Mouse (Mus musculus): ENCODE results near the gene Col12a1. TPM values are rescaled to one million over a fixed set of nuclear protein-coding genes. Genes with fewer than 3 reads are reported as not detected.
A peak's percentile ranks its signal among the peaks of the same experiment; 100 is the strongest.

Col12a1 gene
- total RNA-seq, 2 experiments from 2014 or later, result 2.0 to 3.2 TPM

GRCm38 (mm10) chr9:79608795-79609194, 109.8 kb downstream of the Col12a1 start:
- intact Hi-C loops (cut with DNase I), result loop anchor here (10.0 kb wide), 1 partner anchor 106 kb away; the partner anchor contains the start of gene Col12a1
- DNase-seq, result no peak

DNA sequence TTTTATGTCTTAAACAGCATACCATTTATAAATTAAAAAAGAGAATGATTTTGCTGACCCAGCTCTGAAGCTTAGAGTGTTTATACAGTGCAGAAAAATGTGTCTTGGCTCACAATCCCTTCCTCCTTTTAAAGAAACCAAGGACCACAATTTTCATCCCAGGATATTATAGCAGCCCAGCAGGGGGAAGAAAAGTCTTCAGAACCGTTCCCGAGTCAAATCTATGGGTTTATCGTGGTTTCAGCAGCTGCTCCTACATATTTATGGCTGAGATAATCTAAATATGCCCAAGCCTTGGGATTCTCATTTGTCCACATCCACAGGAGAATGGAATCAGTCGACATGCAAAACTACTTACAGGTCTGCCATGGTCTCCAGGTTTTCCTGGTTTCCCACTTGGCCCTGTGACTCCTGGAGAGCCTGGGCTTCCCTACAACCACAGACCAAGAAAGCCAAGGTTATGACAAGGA, 110.5 kb downstream of the Col12a1 start:
- DNase-seq, result peak in 1 of 2 experiments; percentile 9

DNA sequence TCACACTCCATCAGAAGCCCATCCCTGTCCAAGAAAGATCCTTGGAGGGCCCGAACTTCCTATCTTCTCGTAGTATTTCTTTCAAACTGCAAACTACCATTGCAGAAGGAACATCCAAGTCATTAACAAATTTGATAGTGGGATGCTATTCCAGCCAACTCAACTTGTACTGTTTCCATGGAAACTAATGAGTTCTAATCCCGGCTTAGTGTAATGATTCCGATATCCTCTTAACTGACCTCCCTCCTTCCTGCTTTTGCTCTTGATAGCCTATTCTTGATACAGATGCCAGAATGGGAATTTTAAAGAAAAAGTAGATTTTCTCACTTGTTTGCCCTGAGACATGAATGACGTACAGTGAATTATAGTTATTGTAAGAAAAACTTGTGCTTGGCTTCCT, 112.5 kb downstream of the Col12a1 start:
- intact Hi-C loops (cut with DNase I), result loop anchor here (10.0 kb wide), 1 partner anchor 109 kb away; the partner anchor contains the start of gene Col12a1
- DNase-seq, result no peak

More for the DNA sequence above, 110.5 kb downstream of the Col12a1 start:
- intact Hi-C loops (cut with DNase I), result loop anchor here (10.0 kb wide), 1 partner anchor 107 kb away; the partner anchor contains the start of gene Col12a1

GRCm38 (mm10) chr9:79605722-79606121, 112.9 kb downstream of the Col12a1 start:
- intact Hi-C loops (cut with DNase I), result loop anchor here (10.0 kb wide), 1 partner anchor 109 kb away; the partner anchor contains the start of gene Col12a1

GRCm38 (mm10) chr9:79604546-79604945, 114.1 kb downstream of the Col12a1 start:
- no peak for DNase-seq
- intact Hi-C loops (cut with DNase I), result loop anchor here (10.0 kb wide), 1 partner anchor 110 kb away; the partner anchor contains the start of gene Col12a1

More at GRCm38 (mm10) chr9:79605722-79606121, 112.9 kb downstream of the Col12a1 start:
- no peak for DNase-seq

GRCm38 (mm10) chr9:79603448-79603847, 115.2 kb downstream of the Col12a1 start:
- intact Hi-C loops (cut with DNase I), result loop anchor here (10.0 kb wide), 1 partner anchor 111 kb away; the partner anchor contains the start of gene Col12a1
- DNase-seq, result no peak

GRCm38 (mm10) chr9:79600237-79600570, 118.4 kb downstream of the Col12a1 start:
- no peak for DNase-seq
- intact Hi-C loops (cut with DNase I), result loop anchor here (10.0 kb wide), 1 partner anchor 115 kb away; the partner anchor contains the start of gene Col12a1

DNA sequence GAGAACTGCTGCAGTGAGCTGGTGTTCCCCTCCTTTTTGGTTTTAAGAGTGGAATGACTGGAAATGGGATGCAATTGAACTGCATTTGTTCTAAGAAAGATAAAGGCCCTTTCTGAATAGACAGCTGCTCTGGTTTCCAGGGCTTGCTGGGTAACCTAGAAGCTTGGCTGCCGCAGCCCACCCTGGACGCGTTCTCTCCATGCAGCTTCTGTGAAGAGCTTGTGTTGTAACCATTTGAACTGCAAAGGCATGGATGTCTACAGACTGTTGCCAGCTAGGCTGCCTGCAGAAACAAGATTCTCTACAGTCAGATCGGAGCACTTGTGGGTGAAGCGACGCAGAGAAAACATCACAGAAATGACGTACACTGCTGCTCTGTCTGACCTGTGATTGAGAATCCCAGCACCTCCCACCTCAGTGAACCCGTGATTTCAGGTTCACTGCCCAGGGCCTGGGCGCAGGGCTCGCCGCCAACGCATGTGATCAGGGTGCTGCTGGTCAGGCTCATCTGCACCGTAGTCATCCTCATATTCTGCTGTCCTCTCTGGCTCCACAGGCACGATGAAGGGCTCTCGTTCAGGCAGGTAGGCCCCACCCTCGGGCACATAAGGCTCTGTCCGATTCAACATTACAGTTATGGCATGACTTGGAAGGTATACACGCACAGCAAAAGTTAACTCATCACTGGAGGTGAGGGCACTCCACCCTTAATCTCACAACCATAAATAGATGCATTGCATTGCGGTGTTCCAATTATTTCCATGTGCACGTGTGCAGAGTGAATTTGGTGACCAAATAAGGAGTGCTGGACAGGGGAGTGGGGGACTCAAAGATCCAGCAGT, 119.0 kb downstream of the Col12a1 start:
- intact Hi-C loops (cut with DNase I), result loop anchor here (10.0 kb wide), 1 partner anchor 115 kb away; the partner anchor contains the start of gene Col12a1
- DNase-seq, result no peak

DNA sequence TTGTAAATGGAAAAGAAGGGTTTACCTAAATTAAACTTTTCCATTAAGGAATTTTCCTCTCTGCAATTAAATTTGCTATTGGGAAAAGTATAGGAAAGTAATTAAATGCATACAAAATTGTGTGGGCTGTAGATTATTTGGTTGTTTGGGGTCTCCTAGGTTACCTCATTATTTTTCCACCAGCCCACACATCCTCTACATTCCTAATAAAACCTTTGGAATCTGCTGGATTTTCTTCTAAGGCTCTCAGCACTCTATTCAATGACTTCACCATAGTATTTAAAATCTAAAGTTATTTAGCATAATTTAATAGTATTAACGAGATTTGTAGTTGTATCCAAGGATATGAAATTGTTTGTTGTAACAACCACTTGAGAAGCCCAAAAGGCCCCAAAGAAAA, 120.1 kb downstream of the Col12a1 start:
- intact Hi-C loops (cut with DNase I), result no loop called here
- no peak for DNase-seq

DNA sequence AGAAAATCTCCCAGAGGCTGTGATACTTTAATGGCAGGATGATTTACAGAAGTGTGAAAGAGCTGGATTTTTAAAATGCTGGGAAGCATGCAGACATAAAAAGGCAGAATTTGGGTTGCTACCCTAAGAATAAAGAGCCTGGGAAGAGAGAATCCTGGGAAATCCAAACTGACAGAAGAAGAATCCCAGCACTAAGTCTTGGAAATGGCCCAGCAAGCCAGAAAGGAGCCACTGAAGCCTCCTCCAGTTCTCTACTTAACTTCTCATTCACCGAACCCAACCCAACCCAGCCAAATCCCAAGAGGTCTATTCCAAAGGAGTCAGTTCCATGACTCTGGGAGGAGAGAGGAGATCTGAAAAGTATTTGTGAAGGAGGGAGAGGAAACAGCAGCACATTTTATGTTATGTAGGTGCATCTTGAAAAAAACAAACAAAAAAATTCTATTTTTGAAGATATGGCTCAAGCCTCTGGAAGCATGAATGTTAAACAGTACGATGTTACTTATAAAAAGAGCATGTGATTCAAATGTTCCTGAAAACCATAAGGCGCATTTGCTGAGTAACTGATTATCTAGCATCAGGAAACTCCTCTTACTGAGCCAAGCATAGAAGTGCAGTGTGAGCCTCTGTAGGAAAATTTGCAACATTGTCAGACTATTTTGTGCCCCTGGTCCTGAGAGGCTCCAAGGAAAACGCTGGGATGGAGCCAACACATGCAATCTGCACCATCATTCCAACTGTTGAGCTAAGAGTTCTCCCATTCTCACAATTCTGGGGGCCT, 132.0 kb downstream of the Col12a1 start:
- intact Hi-C loops (cut with DNase I), result no loop called here

DNA sequence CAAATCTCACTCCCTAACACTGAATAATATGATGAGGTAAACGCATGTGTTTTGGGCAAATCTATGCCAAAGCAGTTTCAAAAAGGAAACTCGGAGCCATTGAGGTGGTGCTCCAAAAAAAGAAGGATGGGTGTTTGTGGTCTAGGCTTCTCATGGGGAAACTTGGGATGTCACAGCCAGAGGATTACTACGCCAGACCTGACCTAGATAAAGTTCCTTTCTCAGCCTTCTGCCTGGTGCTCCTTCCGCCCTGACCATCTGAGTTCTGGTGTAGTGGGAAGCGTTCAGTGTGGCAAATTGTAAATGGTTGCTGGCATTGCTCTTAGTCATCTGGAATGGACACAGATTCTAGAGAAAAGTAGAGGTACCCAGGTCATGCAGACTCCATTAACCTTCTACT, 151.8 kb downstream of the Col12a1 start:
- no peak for DNase-seq
- intact Hi-C loops (cut with DNase I), result no loop called here

More for the DNA sequence above, 132.0 kb downstream of the Col12a1 start:
- DNase-seq, result no peak

- no peak for DNase-seq
- intact Hi-C loops (cut with DNase I), result no loop called here
Measured at GRCm38 (mm10) chr9:79553297-79553696, 165.3 kb downstream of the Col12a1 start.

Other genes starting within 250 kb of the Col12a1 start
- gene Cox7a2, start 41.0 kb upstream of the Col12a1 start, total RNA-seq (2021), result 1,000 to 10,000 TPM in 1 of 2 experiments, 100 to 1,000 TPM in 1; 995 to 1,001 TPM
- gene Tmem30a, start 74.7 kb upstream of the Col12a1 start, total RNA-seq (2021), result 10 to 100 TPM; 59.4 to 61.9 TPM